Mouse (Mus musculus): ENCODE data around the gene Gm8764. TPM values are rescaled to one million over a fixed set of nuclear protein-coding genes. Genes with fewer than 3 reads are reported as not detected.

Gm8764 gene
- polyA plus RNA-seq, 1 experiment, result not detected

- Histone ChIP-seq H3K27me3 (ENCODE audit: control insufficient read depth, insufficient read depth, low read length) (no peaks in the 10 kb centered on the region), H3K4me1 (replicated peaks; ENCODE audit: control insufficient read depth, insufficient read depth, low read length) (no peaks in the 10 kb centered on the region), H3K36me3 (ENCODE audit: control insufficient read depth, insufficient read depth, low read length) (no peaks in the 10 kb centered on the region), H3K4me3 (ENCODE audit: control insufficient read depth, insufficient read depth, low read length) (no peak overlapping the region), H3K27ac (ENCODE audit: control insufficient read depth, insufficient read depth, low read length) (no peak overlapping the region)
- WGBS, result 82% methylated on average over 1 of the region's 1 CpGs
- no peak for DNase-seq
- TF ChIP-seq POLR2A (IDR thresholded peaks at IDR 0.05; ENCODE audit: control insufficient read depth, extremely low read depth, insufficient read depth, low read length, poor library complexity) (no peak), CTCF (IDR thresholded peaks at IDR 0.05; ENCODE audit: borderline replicate concordance, control insufficient read depth, extremely low read depth, insufficient read depth, low read length, poor library complexity) (no peak)
These were observed 49.8 kb downstream of the Gm8764 start for GRCm38 (mm10) chr10:104209655-104210054.

- H3K4me3 ChIP-seq (ENCODE audit: control insufficient read depth, insufficient read depth, low read length), result no peak overlapping the region
- no peaks in the 10 kb centered on the region for H3K36me3 ChIP-seq (ENCODE audit: control insufficient read depth, insufficient read depth, low read length)
- DNase-seq, result no peak
- WGBS, result 89% methylated on average over 3 of the region's 3 CpGs
- no peaks in the 10 kb centered on the region for H3K27me3 ChIP-seq (ENCODE audit: control insufficient read depth, insufficient read depth, low read length)
- no peak overlapping the region for H3K27ac ChIP-seq (ENCODE audit: control insufficient read depth, insufficient read depth, low read length)
- no peaks in the 10 kb centered on the region for H3K4me1 ChIP-seq (replicated peaks; ENCODE audit: control insufficient read depth, insufficient read depth, low read length)
- TF ChIP-seq CTCF (IDR thresholded peaks at IDR 0.05; ENCODE audit: borderline replicate concordance, control insufficient read depth, extremely low read depth, insufficient read depth, low read length, poor library complexity) (no peak), POLR2A (IDR thresholded peaks at IDR 0.05; ENCODE audit: control insufficient read depth, extremely low read depth, insufficient read depth, low read length, poor library complexity) (no peak)
These were observed 50.6 kb downstream of the Gm8764 start for GRCm38 (mm10) chr10:104210268-104210990.

Other genes starting within 250 kb of the Gm8764 start
- gene Gm21293, start 17.0 kb upstream of the Gm8764 start, polyA plus RNA-seq (2012; rRNA removed), result not detected in 2 replicates
- gene Gm6763, start 8.5 kb upstream of the Gm8764 start, polyA plus RNA-seq (2012; rRNA removed), result not detected in 2 replicates
- not detected in 2 replicates for gene Gm21304, start 8.5 kb downstream of the Gm8764 start, polyA plus RNA-seq (2012; rRNA removed)
- gene Gm21312, start 17.0 kb downstream of the Gm8764 start, polyA plus RNA-seq (2012; rRNA removed), result not detected in 2 replicates
- not detected in 2 replicates for gene Gm20765, start 25.5 kb downstream of the Gm8764 start, polyA plus RNA-seq (2012; rRNA removed)
- gene Gm4340, start 34.0 kb downstream of the Gm8764 start, polyA plus RNA-seq (2012; rRNA removed), result not detected in 2 replicates